Mouse (Mus musculus) stomach, embryonic 16.5 days (tissue): ENCODE data around the gene Dpep1. TPM values are rescaled to one million over a fixed set of nuclear protein-coding genes. Genes with fewer than 3 reads are reported as not detected.
"Not testable (repeated sequence)": the region's sequence is repeated elsewhere in the genome, so short reads cannot be mapped to it uniquely, and the experiment has no call there.

Source experiments
- ATAC-seq: fragments of 200-750 bp; cut with Nextera tagmentation; 2 replicates; pipeline ENCODE4 v1.8.0; 2017; ENCODE audit warnings: moderate number of reproducible peaks, moderate TSS enrichment; ENCODE audit not compliant: insufficient read depth, low FRiP score
- H3K27ac ChIP-seq: fragments of 300-500 bp; sonication (generic); 2 replicates; pipeline ENCODE4 v1.5.1; 2014; ENCODE audit warnings: low read length
- H3K27me3 ChIP-seq: fragments of 300-500 bp; sonication (generic); 2 replicates; pipeline ENCODE4 v1.6.1; 2014; ENCODE audit warnings: low read length, control low read depth, mixed read lengths; ENCODE audit not compliant: control insufficient read depth, insufficient read depth
- H3K36me3 ChIP-seq: fragments of 300-500 bp; sonication (generic); 2 replicates; pipeline ENCODE4 v1.6.1; 2014; ENCODE audit warnings: low read length; ENCODE audit not compliant: control insufficient read depth, insufficient read depth
- H3K4me1 ChIP-seq: fragments of 300-500 bp; sonication (generic); 2 replicates; pipeline ENCODE4 v1.6.1; 2014; ENCODE audit warnings: low read length, control low read depth, mixed read lengths; ENCODE audit not compliant: control insufficient read depth, insufficient read depth
- H3K4me2 ChIP-seq: fragments of 300-500 bp; sonication (generic); 2 replicates; pipeline ENCODE4 v1.6.1; 2014; ENCODE audit warnings: low read depth, low read length, mixed read lengths
- H3K4me3 ChIP-seq: fragments of 300-500 bp; sonication (generic); replicated peaks from 2 replicates; pipeline ENCODE4 v1.5.1; 2014; ENCODE audit warnings: mild to moderate bottlenecking, low read length
- H3K9ac ChIP-seq: fragments of 300-500 bp; sonication (generic); 2 replicates; pipeline ENCODE4 v1.6.1; 2014; ENCODE audit warnings: low read length
- H3K9me3 ChIP-seq: fragments of 300-500 bp; sonication (generic); replicated peaks from 2 replicates; pipeline ENCODE4 v1.6.1; 2016; ENCODE audit warnings: low read length, control low read depth; ENCODE audit not compliant: control insufficient read depth
- WGBS: fragments of 180-500 bp; shearing (Covaris S2); extraction: QIAGEN DNeasy Blood & Tissue Kit; methylation state at CpG from one replicate; pipeline ENCODE4 v1.1.7; 2014; 5-methylcytosine and 5-hydroxymethylcytosine counted together
- polyA plus RNA-seq: library from polyadenylated mRNA; unstranded; fragments of >200 nt; fragmentation: Nextera tagmentation; extraction: Ambion mirVana; gene quantifications from 2 replicates; pipeline ENCODE4 v1.2.1, GENCODE M21; 2015

Dpep1 gene
- polyA plus RNA-seq, 1 experiment from 2014 or later: 6.1 TPM

- peak; percentile 27; the same call in 1 of the 2 replicates for ATAC-seq
- Histone ChIP-seq H3K9me3 (no peaks in the 10 kb centered on the region), H3K9ac (peak overlapping the region; percentile 39; the same call in 1 of the 2 replicates), H3K36me3 (no peaks in the 10 kb centered on the region), H3K27ac (peak overlapping the region; percentile 14; the same call in 1 of the 2 replicates), H3K27me3 (no peaks in the 10 kb centered on the region), H3K4me2 (no peak overlapping the region), H3K4me3 (no peak overlapping the region), H3K4me1 (peaks cover 29% of the 10 kb centered on the region)
- 56% methylated on average over 9 of the region's 9 CpGs for WGBS
Observed at GRCm38 (mm10) chr8:123156070-123156773, 29.8 kb upstream of the Dpep1 start.

GRCm38 (mm10) chr8:123157888-123158465 is 28.1 kb upstream of the Dpep1 start, which contains the start of gene Sult5a1:
Sult5a1 (minus strand) TSS chr8:123158315.
- no peaks in the 10 kb centered on the region for H3K36me3 ChIP-seq

GRCm38 (mm10) chr8:123181391-123181790 is 4.7 kb upstream of the Dpep1 start:
- no peaks in the 10 kb centered on the region for H3K36me3 ChIP-seq
- no peak overlapping the region for H3K27ac ChIP-seq
- no peaks in the 10 kb centered on the region; the same call in 1 of the 2 replicates for H3K9me3 ChIP-seq
- WGBS: 54% methylated on average over 3 of the region's 3 CpGs
- no peaks in the 10 kb centered on the region for H3K27me3 ChIP-seq
- H3K4me1 ChIP-seq: 0 out of 2 replicates have a peak, but pooled peaks cover 7% of the 10 kb centered on the region
- ATAC-seq: no peak
- H3K9ac ChIP-seq: no peak overlapping the region
- H3K4me2 ChIP-seq: no peak overlapping the region
- H3K4me3 ChIP-seq: no peak overlapping the region

More at GRCm38 (mm10) chr8:123157888-123158465, 28.1 kb upstream of the Dpep1 start, which contains the start of gene Sult5a1:
- WGBS: 25% methylated on average over 13 of the region's 13 CpGs
- Histone ChIP-seq H3K9me3 (no peaks in the 10 kb centered on the region), H3K27me3 (no peaks in the 10 kb centered on the region), H3K4me1 (peaks cover 26% of the 10 kb centered on the region), H3K27ac (peak within 1 kb of the TSS; percentile 33; the same call in 1 of the 2 replicates), H3K9ac (peak within 1 kb of the TSS; percentile 49; the same call in 1 of the 2 replicates), H3K4me3 (peak within 1 kb of the TSS; percentile 29), H3K4me2 (peak within 1 kb of the TSS; percentile 48)
- ATAC-seq: 0 out of 2 replicates have a peak, but pooled peaks have one; percentile 34

GRCm38 (mm10) chr8:123188006-123188405 is 2.0 kb downstream of the Dpep1 start:
- Histone ChIP-seq H3K27ac (no peak overlapping the region), H3K4me2 (no peak overlapping the region), H3K4me1 (0 out of 2 replicates have a peak, but pooled peaks cover 7% of the 10 kb centered on the region), H3K9ac (no peak overlapping the region), H3K9me3 (no peaks in the 10 kb centered on the region), H3K36me3 (no peaks in the 10 kb centered on the region), H3K27me3 (no peaks in the 10 kb centered on the region), H3K4me3 (no peak overlapping the region)
- 77% methylated on average over 2 of the region's 2 CpGs for WGBS
- no peak for ATAC-seq

- no peak overlapping the region for H3K27ac ChIP-seq
- no peaks in the 10 kb centered on the region for H3K27me3 ChIP-seq
- no peak for ATAC-seq
- H3K9ac ChIP-seq: peak overlapping the region; percentile 15; the same call in 1 of the 2 replicates
- WGBS: 57% methylated on average over 7 of the region's 7 CpGs
- no peak overlapping the region for H3K4me2 ChIP-seq
- 0 out of 2 replicates have a peak, but pooled peaks cover 7% of the 10 kb centered on the region for H3K4me1 ChIP-seq
- no peaks in the 10 kb centered on the region for H3K36me3 ChIP-seq
- H3K4me3 ChIP-seq: no peak overlapping the region
- H3K9me3 ChIP-seq: no peaks in the 10 kb centered on the region
Observed at GRCm38 (mm10) chr8:123188841-123189240, 2.8 kb downstream of the Dpep1 start.

GRCm38 (mm10) chr8:123190678-123191077 is 4.6 kb downstream of the Dpep1 start:
- Histone ChIP-seq H3K27ac (no peak overlapping the region), H3K27me3 (no peaks in the 10 kb centered on the region), H3K4me2 (peak overlapping the region; percentile 7; the same call in 1 of the 2 replicates), H3K9ac (peak overlapping the region; percentile 22; the same call in 1 of the 2 replicates), H3K4me1 (0 out of 2 replicates have a peak, but pooled peaks cover 4% of the 10 kb centered on the region), H3K4me3 (no peak overlapping the region), H3K36me3 (no peaks in the 10 kb centered on the region), H3K9me3 (no peaks in the 10 kb centered on the region)
- peak; percentile 62; the same call in 1 of the 2 replicates for ATAC-seq
- 3% methylated on average over 9 of the region's 9 CpGs for WGBS

- H3K4me3 ChIP-seq: no peak overlapping the region
- H3K27me3 ChIP-seq: no peaks in the 10 kb centered on the region
- peak overlapping the region; percentile 6; the same call in 1 of the 2 replicates for H3K27ac ChIP-seq
- 50% methylated on average over 7 of the region's 8 CpGs for WGBS
- H3K9ac ChIP-seq: no peak overlapping the region
- no peaks in the 10 kb centered on the region for H3K4me1 ChIP-seq
- no peak overlapping the region for H3K4me2 ChIP-seq
- no peaks in the 10 kb centered on the region for H3K36me3 ChIP-seq
- ATAC-seq: peak; percentile 38; the same call in 1 of the 2 replicates
- H3K9me3 ChIP-seq: no peaks in the 10 kb centered on the region
Observed at GRCm38 (mm10) chr8:123191908-123192307, 5.9 kb downstream of the Dpep1 start.

GRCm38 (mm10) chr8:123193771-123194170 is 7.7 kb downstream of the Dpep1 start:
- H3K36me3 ChIP-seq: no peaks in the 10 kb centered on the region
- H3K4me3 ChIP-seq: no peak overlapping the region
- H3K9ac ChIP-seq: no peak overlapping the region
- no peak overlapping the region for H3K4me2 ChIP-seq
- H3K27ac ChIP-seq: no peak overlapping the region
- H3K4me1 ChIP-seq: no peaks in the 10 kb centered on the region
- WGBS: 86% methylated on average over 9 of the region's 9 CpGs
- no peaks in the 10 kb centered on the region for H3K9me3 ChIP-seq
- H3K27me3 ChIP-seq: no peaks in the 10 kb centered on the region
- no peak for ATAC-seq

- H3K4me2 ChIP-seq, H3K27me3 ChIP-seq, H3K9ac ChIP-seq, H3K27ac ChIP-seq, H3K4me3 ChIP-seq, ATAC-seq, H3K36me3 ChIP-seq, H3K9me3 ChIP-seq, H3K4me1 ChIP-seq: not testable (repeated sequence)
- 69% methylated on average over 5 of the region's 5 CpGs for WGBS
Observed at GRCm38 (mm10) chr8:123197016-123197415, 11.0 kb downstream of the Dpep1 start.
